Mouse (Mus musculus) myocyte (in vitro differentiated cells): Measurements from ENCODE around the gene Lrmda.

ENCODE experiments used
- CEBPB ChIP-seq: IDR thresholded peaks from 2 replicates; pipeline ENCODE4 v1.6.1; 2011; ENCODE audit warnings: mild to moderate bottlenecking, moderate library complexity; ENCODE audit not compliant: poor library complexity, insufficient read depth, severe bottlenecking
- E2F4 ChIP-seq: IDR thresholded peaks from one replicate; pipeline ENCODE4 v1.6.1; 2011; ENCODE audit warnings: mild to moderate bottlenecking, control low read depth, moderate library complexity; ENCODE audit not compliant: insufficient read depth
- MAX ChIP-seq: IDR thresholded peaks from one replicate; pipeline ENCODE4 v1.6.1; 2011; ENCODE audit warnings: low read depth, mild to moderate bottlenecking, control low read depth
- MYOD1 ChIP-seq, 3 experiments: IDR thresholded peaks; one replicate each; pipeline ENCODE4 v1.6.1; 2011; ENCODE audit warnings: control low read depth in 2 of 3, low read depth in 2 of 3, mild to moderate bottlenecking in 2 of 3, moderate library complexity in 1 of 3; ENCODE audit not compliant: insufficient read length in 2 of 3, control insufficient read depth in 1 of 3
- MYOG ChIP-seq, 3 experiments: IDR thresholded peaks; one replicate each; pipeline ENCODE4 v1.6.1; 2011; ENCODE audit warnings: control low read depth in 2 of 3, low read depth in 2 of 3, mild to moderate bottlenecking in 2 of 3; ENCODE audit not compliant: insufficient read length in 2 of 3, control insufficient read depth in 1 of 3, insufficient read depth in 1 of 3
- POLR2A ChIP-seq: IDR thresholded peaks from one replicate; pipeline ENCODE4 v1.6.1; 2011; ENCODE audit warnings: low read depth, mild to moderate bottlenecking, control low read depth, moderate library complexity; ENCODE audit not compliant: insufficient read length
- POLR2AphosphoS2 ChIP-seq: IDR thresholded peaks from one replicate; pipeline ENCODE4 v1.6.1; 2011; ENCODE audit warnings: low read depth, control low read depth; ENCODE audit not compliant: insufficient read length
- REST ChIP-seq: IDR thresholded peaks from one replicate; pipeline ENCODE4 v1.6.1; 2011; ENCODE audit warnings: mild to moderate bottlenecking, control low read depth, moderate library complexity; ENCODE audit not compliant: insufficient read depth, insufficient read length
- SRF ChIP-seq: IDR thresholded peaks from one replicate; pipeline ENCODE4 v1.6.1; 2011; ENCODE audit warnings: low read depth; ENCODE audit not compliant: control insufficient read depth, insufficient read length
- TCF12 ChIP-seq: IDR thresholded peaks from one replicate; pipeline ENCODE4 v1.6.1; 2011; ENCODE audit warnings: mild to moderate bottlenecking, control low read depth; ENCODE audit not compliant: poor library complexity, insufficient read depth, severe bottlenecking
- TCF3 ChIP-seq: IDR thresholded peaks from one replicate; pipeline ENCODE4 v1.6.1; 2011; ENCODE audit warnings: low read depth, control low read depth; ENCODE audit not compliant: insufficient read length
- USF1 ChIP-seq: IDR thresholded peaks from one replicate; pipeline ENCODE4 v1.6.1; 2011; ENCODE audit warnings: low read depth, mild to moderate bottlenecking, control low read depth, moderate library complexity

DNA sequence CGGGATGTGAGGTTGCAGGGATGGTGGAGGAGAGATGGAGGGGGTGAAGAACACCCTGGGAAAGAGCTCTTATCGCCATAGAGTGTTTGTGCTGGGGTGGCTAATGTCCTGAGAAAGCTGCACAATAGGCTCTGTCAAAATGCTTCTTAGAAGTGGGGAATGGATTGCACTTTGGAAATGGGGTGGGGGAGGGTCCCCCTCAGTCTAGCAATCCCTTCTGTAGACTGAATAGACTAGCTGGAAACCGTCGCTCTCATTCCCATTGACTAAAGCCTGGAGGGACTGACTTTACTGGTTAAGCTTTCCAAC lies 527.1 kb downstream of the Lrmda start:
- TF ChIP-seq CEBPB, result no peak
- TF ChIP-seq E2F4, result no peak
- TF ChIP-seq MAX, result no peak
- TF ChIP-seq POLR2A, result no peak
- no peak for TF ChIP-seq POLR2AphosphoS2
- TF ChIP-seq MYOG (IDR thresholded peaks at IDR 0.05; ENCODE audit: control insufficient read depth in 1 of 3, insufficient read depth in 1 of 3, insufficient read length in 2 of 3, low read depth in 2 of 3), result no peak
- no peak for TF ChIP-seq TCF12
- no peak for TF ChIP-seq MYOD1 (IDR thresholded peaks at IDR 0.05; ENCODE audit: control insufficient read depth in 1 of 3, insufficient read length in 2 of 3, low read depth in 2 of 3)
- TF ChIP-seq USF1, result no peak
- TF ChIP-seq TCF3, result no peak
- TF ChIP-seq REST, result no peak
- no peak for TF ChIP-seq SRF
